Mouse (Mus musculus) Patski (cell line): Measurements from ENCODE around the gene Fkbp14. TPM values are rescaled to one million over a fixed set of nuclear protein-coding genes. Genes with fewer than 3 reads are reported as not detected.

Experiments
- ATAC-seq: fragments of 100-300 bp; one replicate; pipeline ENCODE4 v1.8.0; 2021
- CTCF ChIA-PET: fragments of 350-600 bp; sonication (Branson Sonifier 250); formaldehyde crosslinking; loops from one replicate; lab custom pipeline; 2022; ENCODE audit warnings: inconsistent platforms; lab: Charles Lee
- POLR2A ChIA-PET: fragments of 350-600 bp; sonication (Branson Sonifier 250); formaldehyde crosslinking; loops from one replicate; lab custom pipeline; 2022; ENCODE audit warnings: antibody characterized with exemption, inconsistent platforms; lab: Charles Lee
- DNase-seq: peaks from one replicate; pipeline ENCODE4 v3.0.0-alpha.2; 2011; ENCODE audit warnings: low read depth, low spot score
- H3K27me3 ChIP-seq: fragments of 371-371 bp; one replicate; pipeline ENCODE4 v1.5.1; 2021
- CTCF ChIP-seq: fragments of 100-300 bp; IDR thresholded peaks from one replicate; pipeline ENCODE4 v1.5.1; 2021
- in situ Hi-C: fragments of 300-500 bp; cut with MboI; formaldehyde crosslinking; loops from 3 replicates; pipeline ENCODE4 v1.11.1; 2018; ENCODE audit warnings: low pct_unique_long_range_greater_than_20kb, mixed read lengths
- polyA plus RNA-seq: library from polyadenylated mRNA; unstranded; gene quantifications from one replicate; pipeline ENCODE4 v1.2.3, GENCODE M21; 2021

Fkbp14 gene
- polyA plus RNA-seq, 1 experiment from 2014 or later: 21.6 TPM

GRCm38 (mm10) chr6:54552721-54553413, 44.2 kb downstream of the Fkbp14 start:
- in situ Hi-C loops: no loop called here

GRCm38 (mm10) chr6:54550801-54551323, 46.2 kb downstream of the Fkbp14 start:
- ChIA-PET CTCF (interaction anchor here (1.2 to 1.7 kb wide), 2 partner anchors 9 to 159 kb away, joined by 3 to 6 read pairs; no protein-coding TSS in a partner anchor), POLR2A (interaction anchor here (0.6 to 0.7 kb wide), 3 partner anchors 148 to 1194 kb away, joined by 3 to 4 read pairs (median 3); no protein-coding TSS in a partner anchor)
- in situ Hi-C loops: no loop called here
- DNase-seq: no peak
- TF ChIP-seq CTCF: no peak
- H3K27me3 ChIP-seq: no peaks in the 10 kb centered on the region
- no peak for ATAC-seq

More at GRCm38 (mm10) chr6:54552721-54553413, 44.2 kb downstream of the Fkbp14 start:
- no peak for TF ChIP-seq CTCF
- POLR2A ChIA-PET: no interaction called here
- no peaks in the 10 kb centered on the region for H3K27me3 ChIP-seq
- CTCF ChIA-PET: no interaction called here
- ATAC-seq: no peak
- no peak for DNase-seq

GRCm38 (mm10) chr6:54549311-54549710, 47.8 kb downstream of the Fkbp14 start:
- ATAC-seq (no peak), DNase-seq (no peak)
- ChIA-PET POLR2A (no interaction called here), CTCF (no interaction called here)
- no peaks in the 10 kb centered on the region for H3K27me3 ChIP-seq
- in situ Hi-C loops: no loop called here
- TF ChIP-seq CTCF: no peak

GRCm38 (mm10) chr6:54548314-54549019, 48.6 kb downstream of the Fkbp14 start:
- ATAC-seq: no peak
- no peak for TF ChIP-seq CTCF
- no peaks in the 10 kb centered on the region for H3K27me3 ChIP-seq
- ChIA-PET CTCF (no interaction called here), POLR2A (no interaction called here)
- in situ Hi-C loops: no loop called here
- DNase-seq: no peak

GRCm38 (mm10) chr6:54543646-54544045, 53.5 kb downstream of the Fkbp14 start:
- CTCF ChIA-PET: no interaction called here
- DNase-seq (no peak), ATAC-seq (no peak)
- in situ Hi-C loops: no loop called here
- no peak for TF ChIP-seq CTCF
- POLR2A ChIA-PET: no interaction called here
- H3K27me3 ChIP-seq: no peaks in the 10 kb centered on the region

- POLR2A ChIA-PET: interaction anchor here (0.7 kb wide), 1 partner anchor 105 kb away, joined by 3 read pairs; no protein-coding TSS in a partner anchor
- TF ChIP-seq CTCF: no peak
These were observed 54.3 kb downstream of the Fkbp14 start for GRCm38 (mm10) chr6:54542836-54543235.

GRCm38 (mm10) chr6:54540252-54540887, 56.7 kb downstream of the Fkbp14 start:
- no peak for TF ChIP-seq CTCF
- ChIA-PET POLR2A (no interaction called here), CTCF (interaction anchor here (1.1 to 1.4 kb wide), 3 partner anchors 15 to 110 kb away, joined by 3 read pairs; no protein-coding TSS in a partner anchor)
- no peaks in the 10 kb centered on the region for H3K27me3 ChIP-seq
- in situ Hi-C loops: no loop called here
- peak; percentile 82 for ATAC-seq
- peak; percentile 76 for DNase-seq

More at GRCm38 (mm10) chr6:54542836-54543235, 54.3 kb downstream of the Fkbp14 start:
- CTCF ChIA-PET: no interaction called here
- in situ Hi-C loops: no loop called here
- DNase-seq (no peak), ATAC-seq (no peak)
- H3K27me3 ChIP-seq: no peaks in the 10 kb centered on the region

- DNase-seq: no peak
- TF ChIP-seq CTCF: no peak
- ChIA-PET POLR2A (no interaction called here), CTCF (no interaction called here)
- in situ Hi-C loops: no loop called here
- ATAC-seq: no peak
- no peaks in the 10 kb centered on the region for H3K27me3 ChIP-seq
These were observed 57.7 kb downstream of the Fkbp14 start for GRCm38 (mm10) chr6:54539396-54539795.

- no peaks in the 10 kb centered on the region for H3K27me3 ChIP-seq
- in situ Hi-C loops: no loop called here
- DNase-seq: no peak
- ChIA-PET CTCF (no interaction called here), POLR2A (no interaction called here)
- TF ChIP-seq CTCF: no peak
- ATAC-seq: no peak
These were observed 58.3 kb downstream of the Fkbp14 start for GRCm38 (mm10) chr6:54538773-54539173.

- no peak for DNase-seq
- POLR2A ChIA-PET: no interaction called here
- in situ Hi-C loops: no loop called here
- no peak for TF ChIP-seq CTCF
- H3K27me3 ChIP-seq: no peaks in the 10 kb centered on the region
- CTCF ChIA-PET: interaction anchor here (1.5 kb wide), 1 partner anchor 10 kb away, joined by 3 read pairs; no protein-coding TSS in a partner anchor
- ATAC-seq: no peak
These were observed 60.1 kb downstream of the Fkbp14 start for GRCm38 (mm10) chr6:54537053-54537452.
